Mouse (Mus musculus) midbrain, embryonic 12.5 days (tissue): ENCODE results near the gene Mmp11. TPM values are rescaled to one million over a fixed set of nuclear protein-coding genes. Genes with fewer than 3 reads are reported as not detected.

Source experiments
- ATAC-seq: fragments of 200-750 bp; cut with Nextera tagmentation; 2 replicates; pipeline ENCODE4 v1.8.0; 2017; ENCODE audit warnings: low read depth, moderate TSS enrichment, moderate library complexity; ENCODE audit not compliant: low FRiP score
- H3K27ac ChIP-seq: fragments of 300-500 bp; sonication (generic); replicated peaks from 2 replicates; pipeline ENCODE4 v1.5.1; 2016; ENCODE audit warnings: mild to moderate bottlenecking
- H3K27me3 ChIP-seq: fragments of 300-500 bp; sonication (generic); 2 replicates; pipeline ENCODE4 v1.6.1; 2016; ENCODE audit warnings: mild to moderate bottlenecking
- H3K36me3 ChIP-seq: fragments of 300-500 bp; sonication (generic); 2 replicates; pipeline ENCODE4 v1.6.1; 2016
- H3K4me1 ChIP-seq: fragments of 300-500 bp; sonication (generic); 2 replicates; pipeline ENCODE4 v1.6.1; 2016
- H3K4me2 ChIP-seq: fragments of 300-500 bp; sonication (generic); replicated peaks from 2 replicates; pipeline ENCODE4 v1.6.1; 2016; ENCODE audit warnings: mild to moderate bottlenecking, moderate library complexity
- H3K4me3 ChIP-seq: fragments of 300-500 bp; sonication (generic); 2 replicates; pipeline ENCODE4 v1.5.1; 2016; ENCODE audit warnings: mild to moderate bottlenecking
- H3K9ac ChIP-seq: fragments of 300-500 bp; sonication (generic); replicated peaks from 2 replicates; pipeline ENCODE4 v1.6.1; 2016; ENCODE audit warnings: mild to moderate bottlenecking, moderate library complexity
- H3K9me3 ChIP-seq: fragments of 300-500 bp; sonication (generic); 2 replicates; pipeline ENCODE4 v1.6.1; 2016; ENCODE audit warnings: mild to moderate bottlenecking
- WGBS: fragments of 180-500 bp; shearing (Covaris S2); methylation state at CpG from one replicate; pipeline ENCODE4 v1.1.7; 2016; 5-methylcytosine and 5-hydroxymethylcytosine counted together
- polyA plus RNA-seq: library from polyadenylated mRNA; unstranded; fragments of >200 nt; fragmentation: Nextera tagmentation; extraction: Ambion mirVana; gene quantifications from 2 replicates; pipeline ENCODE4 v1.2.1, GENCODE M21; 2016

Mmp11 gene
- polyA plus RNA-seq, 1 experiment from 2014 or later, result 44.0 TPM

DNA sequence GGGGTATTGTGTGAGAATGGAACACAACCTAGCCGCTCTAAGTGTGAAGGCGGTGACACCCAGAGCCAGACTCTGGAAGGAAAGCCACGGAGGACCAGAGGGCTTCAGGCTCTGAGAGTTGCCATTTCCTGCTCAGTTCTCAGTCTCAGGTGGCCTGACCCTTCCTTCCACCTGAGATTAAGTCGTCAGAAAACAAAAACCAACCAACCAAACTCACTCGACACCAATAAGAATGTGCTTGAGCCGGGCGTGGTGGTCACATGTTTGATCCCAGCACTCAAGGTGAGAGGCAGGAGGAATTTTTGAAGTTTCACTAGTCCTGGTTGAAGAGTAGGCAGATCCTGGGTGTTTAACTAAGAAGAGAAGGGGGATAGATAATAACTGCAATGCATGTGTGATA is 9.6 kb upstream of the Mmp11 start:
- Histone ChIP-seq H3K9me3 (no peaks in the 10 kb centered on the region), H3K4me1 (peaks cover 15% of the 10 kb centered on the region), H3K4me3 (no peak overlapping the region), H3K27ac (no peak overlapping the region), H3K36me3 (no peaks in the 10 kb centered on the region), H3K27me3 (peaks cover 24% of the 10 kb centered on the region), H3K9ac (no peak overlapping the region), H3K4me2 (no peak overlapping the region)
- 88% methylated on average over 7 of the region's 7 CpGs for WGBS
- ATAC-seq, result no peak

DNA sequence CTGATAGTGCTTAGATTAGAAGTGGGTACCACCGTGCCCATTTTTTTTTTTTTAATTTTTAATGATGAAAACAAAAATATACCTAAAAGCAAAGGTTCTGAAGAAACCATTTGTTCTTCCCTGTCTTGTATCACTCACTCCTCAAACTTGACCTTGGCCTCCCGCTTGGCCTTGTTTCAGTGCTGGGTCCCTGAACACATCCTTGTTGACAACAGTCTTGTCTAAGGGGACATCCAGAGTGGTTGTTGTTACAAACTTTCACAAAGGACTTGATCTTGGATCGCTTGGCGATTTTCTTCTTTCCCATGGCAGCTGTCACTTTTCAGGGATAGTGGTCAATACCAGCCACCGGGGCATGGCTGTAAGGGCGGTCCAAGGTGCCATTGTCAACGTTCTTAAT is 8.9 kb upstream of the Mmp11 start:
- peaks cover 22% of the 10 kb centered on the region for H3K27me3 ChIP-seq
- no peak overlapping the region for H3K4me3 ChIP-seq
- H3K9ac ChIP-seq, result no peak overlapping the region
- no peaks in the 10 kb centered on the region for H3K9me3 ChIP-seq
- H3K4me2 ChIP-seq, result no peak overlapping the region
- no peak for ATAC-seq
- H3K27ac ChIP-seq, result no peak overlapping the region
- WGBS, result 92% methylated on average over 7 of the region's 7 CpGs
- no peaks in the 10 kb centered on the region for H3K36me3 ChIP-seq
- H3K4me1 ChIP-seq, result peaks cover 9% of the 10 kb centered on the region; the same call in 1 of the 2 replicates

DNA sequence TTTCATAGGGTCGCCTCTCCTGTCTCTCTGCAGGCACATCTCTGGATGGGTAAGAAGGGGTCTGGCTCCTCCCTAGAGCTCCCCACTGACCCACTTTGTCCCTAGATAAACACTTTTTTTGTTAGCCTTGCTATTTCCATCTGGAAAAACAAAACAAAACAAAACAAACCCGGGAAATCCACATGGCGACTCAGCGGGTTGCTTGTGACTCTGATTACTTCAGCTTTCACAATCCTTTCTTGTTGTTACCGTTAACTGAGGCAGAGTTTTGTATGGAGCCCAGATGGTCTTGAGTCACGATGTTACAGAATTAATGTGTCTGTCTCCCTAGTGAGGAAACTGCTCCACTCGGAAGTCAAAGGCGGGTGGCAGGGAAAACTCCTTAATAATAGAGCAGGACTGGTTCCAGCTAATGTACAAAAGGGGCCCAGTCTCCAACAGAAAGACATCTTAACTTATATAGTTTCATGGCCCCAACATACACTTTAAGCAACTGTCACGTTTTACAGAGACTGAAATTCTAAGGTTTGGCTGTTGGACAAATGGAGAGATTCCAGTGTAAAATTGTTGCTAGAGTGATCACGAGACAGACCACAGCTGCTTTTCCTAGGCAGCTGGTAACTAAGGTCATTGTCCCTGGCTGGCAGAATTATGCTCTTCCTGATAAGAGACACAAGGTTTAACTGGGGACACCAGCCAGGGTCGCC is 7.9 kb upstream of the Mmp11 start:
- H3K27ac ChIP-seq, result 0 out of 2 replicates have a peak overlapping the region, but pooled peaks have one; percentile 25
- ATAC-seq, result no peak

DNA sequence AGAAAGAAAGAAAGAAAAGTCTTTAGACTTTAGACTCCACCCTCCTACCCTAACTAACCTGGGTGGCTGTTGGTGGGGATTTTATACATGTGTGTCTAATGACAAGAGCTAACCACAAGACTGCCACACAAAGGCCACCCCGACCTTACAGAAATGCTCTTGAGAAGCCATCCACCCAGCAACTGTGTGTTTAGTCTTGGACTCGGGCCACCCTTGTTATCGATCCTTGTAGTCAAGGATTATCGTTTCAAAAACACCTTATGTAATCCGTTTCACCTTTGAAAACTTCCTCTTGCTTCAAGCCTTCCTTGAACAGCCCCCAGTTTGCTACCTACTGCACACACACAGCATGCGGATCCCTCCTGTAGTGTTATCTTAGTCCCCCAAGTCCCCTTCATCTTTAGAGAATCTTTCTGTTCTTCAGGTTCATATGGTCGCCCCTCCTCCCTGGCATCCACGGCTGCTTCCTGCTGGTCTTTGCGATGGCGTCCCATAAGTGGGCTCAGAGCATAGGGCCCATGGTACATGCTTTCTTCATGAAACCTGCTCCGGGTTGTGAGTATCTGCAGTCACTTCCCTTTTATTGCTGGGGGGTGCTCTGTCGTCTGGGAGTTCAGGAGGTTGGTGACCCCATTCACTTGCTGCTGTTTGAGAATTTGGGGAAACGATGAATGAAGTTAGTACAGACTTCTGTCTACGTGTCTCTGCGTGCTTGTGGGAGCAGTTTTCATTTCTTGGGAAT is 6.6 kb upstream of the Mmp11 start, which contains the start of gene Vpreb3:
Vpreb3 (plus strand) TSS at position 322 of the 742 bp plus-strand sequence.
- Histone ChIP-seq H3K27ac (no peak within 1 kb of the TSS), H3K4me2 (no peak within 1 kb of the TSS), H3K9ac (no peak within 1 kb of the TSS), H3K36me3 (no peaks in the 10 kb centered on the region), H3K4me1 (peaks cover 9% of the 10 kb centered on the region; the same call in 1 of the 2 replicates), H3K4me3 (no peak within 1 kb of the TSS), H3K27me3 (peaks cover 22% of the 10 kb centered on the region), H3K9me3 (no peaks in the 10 kb centered on the region)
- WGBS, result 83% methylated on average over 15 of the region's 15 CpGs
- ATAC-seq, result no peak

More for the DNA sequence above, 7.9 kb upstream of the Mmp11 start:
- H3K36me3 ChIP-seq, result no peaks in the 10 kb centered on the region
- no peak overlapping the region for H3K4me3 ChIP-seq
- H3K9me3 ChIP-seq, result no peaks in the 10 kb centered on the region
- H3K9ac ChIP-seq, result no peak overlapping the region
- H3K4me2 ChIP-seq, result no peak overlapping the region
- WGBS, result 27% methylated on average over 11 of the region's 11 CpGs
- H3K4me1 ChIP-seq, result peaks cover 9% of the 10 kb centered on the region; the same call in 1 of the 2 replicates
- peaks cover 24% of the 10 kb centered on the region for H3K27me3 ChIP-seq

DNA sequence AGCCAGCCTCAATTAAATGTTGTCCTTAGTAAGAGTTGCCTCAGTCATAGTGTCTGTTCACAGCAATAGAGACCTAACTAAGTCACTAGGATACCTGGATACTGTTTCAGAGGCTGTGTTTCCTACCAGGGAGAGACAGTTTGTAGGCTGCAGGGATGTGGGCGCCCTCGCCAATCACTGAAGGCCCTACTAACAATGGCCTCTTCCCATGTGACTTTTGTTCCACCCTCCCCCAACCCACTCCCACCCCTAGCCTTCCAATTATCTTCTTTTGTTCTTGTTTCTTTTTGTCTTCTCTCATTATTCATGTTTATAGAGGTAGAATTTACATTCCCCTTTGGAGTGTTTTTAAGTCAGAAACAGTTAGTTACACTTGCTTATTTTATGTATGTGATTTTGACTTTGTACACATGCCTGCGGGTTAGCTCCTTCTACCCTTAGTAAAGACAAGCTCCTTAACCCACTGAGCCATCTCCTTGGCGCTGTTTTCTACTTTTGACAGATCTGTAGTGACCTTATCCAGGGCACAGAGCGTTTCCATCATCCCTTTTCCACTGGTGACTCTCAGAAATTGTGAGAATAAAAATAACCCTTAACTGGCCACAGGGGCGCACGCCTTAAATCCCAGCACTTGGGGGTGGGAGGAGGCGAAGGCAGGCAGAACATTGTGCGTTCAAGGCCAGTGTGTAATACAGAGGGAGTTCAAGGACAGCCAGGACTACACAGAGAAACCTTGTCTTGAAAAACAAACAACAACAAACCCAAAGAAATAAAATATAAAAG is 4.9 kb upstream of the Mmp11 start:
- no peak for ATAC-seq
- Histone ChIP-seq H3K27ac (no peak overlapping the region), H3K4me3 (no peak overlapping the region), H3K9ac (no peak overlapping the region), H3K36me3 (no peaks in the 10 kb centered on the region), H3K9me3 (no peaks in the 10 kb centered on the region), H3K4me2 (no peak overlapping the region), H3K27me3 (peaks cover 38% of the 10 kb centered on the region), H3K4me1 (peaks cover 11% of the 10 kb centered on the region)
- 63% methylated on average over 9 of the region's 9 CpGs for WGBS

DNA sequence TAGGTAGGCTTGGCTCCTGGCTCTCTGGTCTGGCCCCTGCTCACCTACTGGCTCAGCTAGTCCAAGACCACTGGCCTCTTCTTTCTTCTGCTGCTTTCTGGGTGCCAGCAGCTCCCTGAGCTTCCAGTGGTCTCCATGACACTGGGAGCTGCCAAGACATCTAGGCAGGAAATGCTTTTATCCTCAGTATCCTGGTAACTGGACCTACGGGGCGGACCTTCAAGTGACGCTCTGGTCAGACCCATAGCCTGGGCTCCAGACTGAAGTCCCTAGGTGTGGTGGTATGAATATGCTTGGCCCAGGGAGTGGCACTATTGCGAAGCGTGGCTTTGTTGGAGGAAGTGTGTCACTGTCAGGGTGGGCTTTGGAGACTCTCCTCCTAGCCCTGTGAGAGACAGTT is 4.2 kb upstream of the Mmp11 start, which contains the start of gene Gm867:
Gm867 (minus strand) TSS at position 153 of the 400 bp plus-strand sequence.
- no peaks in the 10 kb centered on the region for H3K9me3 ChIP-seq
- H3K9ac ChIP-seq, result no peak within 1 kb of the TSS
- no peaks in the 10 kb centered on the region for H3K36me3 ChIP-seq
- ATAC-seq, result no peak
- peaks cover 45% of the 10 kb centered on the region for H3K27me3 ChIP-seq
- no peak within 1 kb of the TSS for H3K4me3 ChIP-seq
- peaks cover 17% of the 10 kb centered on the region for H3K4me1 ChIP-seq
- H3K4me2 ChIP-seq, result no peak within 1 kb of the TSS
- H3K27ac ChIP-seq, result no peak within 1 kb of the TSS
- 79% methylated on average over 5 of the region's 5 CpGs for WGBS

DNA sequence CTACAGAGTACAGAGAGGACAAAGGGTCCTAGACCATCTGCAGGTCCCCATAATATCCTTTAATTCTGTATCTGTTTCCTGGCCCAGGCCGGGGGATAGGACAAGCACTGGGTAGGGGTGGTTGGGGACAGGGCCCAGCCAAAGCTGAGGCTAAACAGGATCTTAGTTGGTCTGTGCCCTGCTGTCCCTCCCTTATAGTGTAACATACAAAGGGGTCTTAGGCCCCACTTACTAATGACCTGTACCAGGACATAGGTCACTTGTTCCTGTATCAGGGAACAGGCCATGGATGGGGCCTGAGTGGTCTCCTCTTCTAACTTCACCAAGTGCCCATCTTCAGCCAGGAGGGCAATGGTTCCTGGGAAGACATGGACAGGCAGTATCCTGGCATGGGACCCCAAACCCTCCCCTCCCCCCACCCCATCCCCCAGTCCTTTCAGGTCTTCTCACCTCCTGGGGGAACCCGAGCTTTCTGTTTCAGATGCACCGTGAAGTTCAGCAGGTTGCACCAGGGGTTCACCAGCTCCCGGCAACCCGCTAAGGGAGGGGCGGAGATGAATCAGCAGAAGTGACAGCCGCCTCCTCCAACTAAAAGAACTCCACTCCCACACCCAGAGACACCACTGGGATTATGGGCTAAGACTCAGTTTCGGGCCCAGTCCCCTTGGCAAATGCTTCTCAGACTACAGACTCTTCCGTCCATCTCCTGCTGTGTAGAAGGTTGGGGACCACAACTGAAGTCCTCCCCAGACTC is 3.4 kb upstream of the Mmp11 start:
- Histone ChIP-seq H3K27ac (no peak overlapping the region), H3K9ac (no peak overlapping the region), H3K9me3 (no peaks in the 10 kb centered on the region), H3K4me3 (no peak overlapping the region), H3K36me3 (no peaks in the 10 kb centered on the region), H3K4me2 (no peak overlapping the region), H3K4me1 (peaks cover 22% of the 10 kb centered on the region), H3K27me3 (peaks cover 54% of the 10 kb centered on the region)
- no peak for ATAC-seq
- WGBS, result 41% methylated on average over 9 of the region's 9 CpGs

DNA sequence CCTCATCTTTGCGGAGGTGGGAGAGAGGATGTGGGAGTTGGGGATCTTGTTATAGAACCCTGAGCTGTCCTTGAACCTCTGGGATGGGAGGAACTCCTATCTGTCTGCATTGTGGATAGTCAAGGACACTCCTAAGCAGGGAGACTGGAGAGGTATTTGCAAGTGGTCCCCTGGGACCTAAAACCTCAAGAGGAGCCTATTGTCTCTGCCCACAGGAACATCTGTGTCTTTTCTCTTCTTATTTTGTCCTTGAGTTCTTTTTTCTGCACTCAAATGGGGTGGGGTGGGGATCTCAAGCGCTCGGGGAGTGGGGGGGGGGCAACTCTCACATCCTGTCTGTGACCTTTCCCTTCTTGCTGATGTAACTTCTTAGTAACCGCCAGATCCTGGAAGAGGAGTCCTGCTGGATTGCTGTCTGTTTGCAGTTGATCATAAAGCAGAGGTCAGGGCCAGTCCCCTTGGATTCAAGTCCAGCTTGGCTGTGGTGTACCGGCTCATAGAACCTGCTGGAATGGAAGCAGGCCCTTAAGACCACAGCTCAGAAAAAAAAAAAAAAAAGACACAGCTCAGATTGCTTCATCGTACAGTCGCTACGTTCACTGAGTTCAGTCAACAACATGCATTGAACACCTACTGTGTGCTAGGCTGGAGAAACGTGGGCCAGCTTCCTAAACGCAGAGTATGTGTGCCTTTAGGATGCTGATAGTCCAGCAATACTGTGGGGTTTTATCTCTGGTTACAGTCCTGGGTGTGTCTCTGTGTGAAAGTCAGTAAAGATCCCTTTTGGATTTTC is 1.8 kb upstream of the Mmp11 start:
- no peak overlapping the region for H3K27ac ChIP-seq
- H3K9ac ChIP-seq, result no peak overlapping the region
- H3K4me1 ChIP-seq, result peaks cover 15% of the 10 kb centered on the region
- no peaks in the 10 kb centered on the region for H3K36me3 ChIP-seq
- no peak for ATAC-seq
- no peak overlapping the region for H3K4me2 ChIP-seq
- no peaks in the 10 kb centered on the region for H3K9me3 ChIP-seq
- H3K4me3 ChIP-seq, result no peak overlapping the region
- peaks cover 70% of the 10 kb centered on the region for H3K27me3 ChIP-seq
- WGBS, result 55% methylated on average over 10 of the region's 10 CpGs

DNA sequence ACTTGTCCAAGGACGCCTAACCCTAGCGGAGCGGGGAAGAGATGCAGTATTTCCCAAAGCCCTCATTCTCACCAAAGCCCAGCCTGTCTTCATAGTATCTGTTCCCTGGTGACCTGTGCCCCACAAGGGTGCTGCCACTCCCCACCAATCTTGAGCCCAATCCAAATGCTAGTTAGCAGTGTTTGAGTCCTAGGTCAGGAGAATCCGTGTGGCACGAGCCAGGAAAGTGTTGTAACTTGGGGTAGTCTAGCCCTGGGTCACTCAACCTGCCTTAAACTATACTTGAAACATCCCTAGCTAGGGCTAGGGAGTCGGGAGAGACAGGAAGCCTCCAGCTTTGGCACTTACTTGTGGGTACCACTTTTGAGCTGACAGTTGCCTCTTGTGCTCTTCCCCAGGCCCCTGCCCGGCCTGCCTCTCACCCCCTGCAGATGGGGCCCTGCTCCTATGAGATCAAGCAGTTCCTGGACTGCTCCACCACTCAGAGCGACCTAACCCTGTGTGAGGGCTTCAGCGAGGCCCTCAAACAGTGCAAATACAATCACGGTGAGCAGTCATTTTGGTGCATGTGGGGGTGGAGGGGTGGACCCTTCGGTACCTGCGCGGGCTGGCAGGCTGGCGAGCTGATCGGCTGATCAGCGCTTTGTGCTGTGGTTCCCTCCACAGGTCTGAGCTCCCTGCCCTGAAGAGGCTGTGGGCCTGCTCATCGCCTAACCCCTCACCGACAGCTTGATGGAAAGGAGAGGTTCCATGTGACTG is 792 bp upstream of the Mmp11 start:
- no peak overlapping the region for H3K27ac ChIP-seq
- no peak overlapping the region for H3K9ac ChIP-seq
- no peaks in the 10 kb centered on the region for H3K9me3 ChIP-seq
- WGBS, result 36% methylated on average over 18 of the region's 18 CpGs
- no peak for ATAC-seq
- no peak overlapping the region for H3K4me2 ChIP-seq
- H3K4me1 ChIP-seq, result peaks cover 24% of the 10 kb centered on the region
- H3K27me3 ChIP-seq, result peaks cover 79% of the 10 kb centered on the region
- no peak overlapping the region for H3K4me3 ChIP-seq
- no peaks in the 10 kb centered on the region for H3K36me3 ChIP-seq

DNA sequence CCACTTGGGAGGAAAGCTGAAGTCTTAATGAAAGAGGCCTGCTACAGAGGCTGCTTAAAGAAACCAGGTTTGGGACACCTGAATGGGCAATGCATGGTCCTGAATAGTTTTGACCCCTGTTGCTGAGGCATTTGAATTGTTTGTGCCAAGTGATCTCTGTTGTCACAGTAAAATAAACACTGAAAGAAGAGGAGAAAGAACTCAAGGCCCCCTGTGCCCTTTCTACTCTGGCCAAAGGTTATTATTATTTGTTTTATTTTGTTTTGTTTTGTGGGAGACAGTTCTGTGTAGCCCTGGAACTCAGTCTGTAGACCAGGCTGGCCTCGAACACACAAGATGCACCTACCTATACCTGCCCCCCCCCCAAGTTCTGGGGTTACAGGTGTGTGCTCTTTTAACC is 1.3 kb downstream of the Mmp11 start:
- H3K27me3 ChIP-seq, result peaks cover 95% of the 10 kb centered on the region
- H3K36me3 ChIP-seq, result no peaks in the 10 kb centered on the region
- H3K4me3 ChIP-seq, result 0 out of 2 replicates have a peak overlapping the region, but pooled peaks have one; percentile 50
- H3K4me2 ChIP-seq, result peak overlapping the region; percentile 95
- no peak overlapping the region for H3K9ac ChIP-seq
- H3K9me3 ChIP-seq, result no peaks in the 10 kb centered on the region
- no peak overlapping the region for H3K27ac ChIP-seq
- no peak for ATAC-seq
- peaks cover 38% of the 10 kb centered on the region for H3K4me1 ChIP-seq
- 80% methylated on average over 1 of the region's 1 CpGs for WGBS
